Mouse (Mus musculus) lung, postnatal 14 days (tissue): ENCODE measurements around the gene Phf20.
"Not testable (repeated sequence)": the region's sequence is repeated elsewhere in the genome, so short reads cannot be mapped to it uniquely, and the experiment has no call there.

Experiments used
- DNase-seq: peaks from one replicate; pipeline ENCODE4 v3.0.0; 2021

Phf20 gene

DNA sequence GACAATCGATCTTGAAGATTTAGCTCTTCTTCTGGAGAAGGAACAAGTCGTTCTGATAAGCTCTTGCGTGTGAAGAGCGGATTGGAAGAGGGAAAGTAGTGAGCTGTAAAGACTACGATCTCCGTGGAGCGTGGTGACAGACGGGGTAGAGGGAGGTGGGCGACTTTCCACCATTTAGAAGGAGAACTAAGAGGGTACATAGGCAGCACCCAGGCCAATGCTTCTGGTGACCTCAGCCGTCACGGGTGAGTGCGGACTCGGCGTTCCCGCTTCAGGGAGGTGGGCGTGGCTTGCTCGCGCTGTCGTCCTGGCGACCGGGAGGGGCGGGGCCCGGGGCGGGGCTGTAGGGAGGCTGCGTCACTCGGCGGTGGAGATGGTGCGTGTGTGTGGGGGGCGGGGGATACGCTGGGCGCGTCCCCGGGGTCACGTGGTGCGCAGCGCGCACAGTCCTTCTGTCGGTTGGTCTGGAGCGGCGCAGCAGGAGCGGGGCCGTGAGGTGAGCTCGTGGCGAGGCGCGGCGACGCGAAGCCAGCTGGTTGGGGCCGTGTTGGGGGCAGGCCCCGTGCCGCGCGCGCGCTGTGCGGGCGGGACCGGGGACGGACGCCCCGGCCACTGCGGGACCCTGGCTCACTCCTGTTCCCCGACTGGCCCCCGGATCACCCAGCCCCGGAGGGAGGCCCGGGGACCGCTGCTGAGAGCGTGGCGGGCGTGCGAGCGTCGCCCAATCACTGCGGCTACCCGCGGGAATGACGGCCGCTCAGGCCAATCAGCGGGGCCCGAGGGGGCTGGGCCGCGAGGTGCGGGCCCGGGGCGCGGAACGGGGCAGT lies at the start of gene Phf20:
Phf20 (plus strand) TSS at position 165 of the 827 bp plus-strand sequence.
- DNase-seq, result peak; percentile 99

DNA sequence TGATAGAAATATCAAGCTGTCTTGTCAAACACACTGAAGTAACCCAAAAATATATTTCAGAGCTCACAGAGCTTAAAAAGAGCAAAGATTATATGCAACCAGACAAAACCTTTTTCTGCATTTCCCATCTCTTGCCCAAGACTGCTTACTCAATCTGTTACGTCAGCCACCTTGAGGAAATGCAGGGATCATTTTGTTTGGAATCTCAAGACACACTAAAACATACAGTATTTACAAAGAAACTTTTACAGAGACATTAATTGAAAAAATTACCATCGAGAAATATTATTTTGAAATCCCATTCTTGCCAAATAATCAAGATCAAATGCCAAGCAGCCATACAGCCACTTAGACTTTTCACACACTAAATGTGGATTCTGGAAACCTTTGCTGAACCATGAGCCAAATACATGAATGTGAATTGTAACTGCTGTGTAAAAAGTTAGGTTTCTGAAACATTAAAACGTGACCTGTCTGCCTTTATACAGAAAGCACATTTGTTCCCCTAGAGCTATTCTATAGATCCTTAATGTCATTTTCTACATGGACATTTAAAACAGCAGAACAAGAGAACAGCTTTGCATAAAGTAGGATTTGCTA lies 48.9 kb upstream of the Phf20 start:
- DNase-seq, result no peak

DNA sequence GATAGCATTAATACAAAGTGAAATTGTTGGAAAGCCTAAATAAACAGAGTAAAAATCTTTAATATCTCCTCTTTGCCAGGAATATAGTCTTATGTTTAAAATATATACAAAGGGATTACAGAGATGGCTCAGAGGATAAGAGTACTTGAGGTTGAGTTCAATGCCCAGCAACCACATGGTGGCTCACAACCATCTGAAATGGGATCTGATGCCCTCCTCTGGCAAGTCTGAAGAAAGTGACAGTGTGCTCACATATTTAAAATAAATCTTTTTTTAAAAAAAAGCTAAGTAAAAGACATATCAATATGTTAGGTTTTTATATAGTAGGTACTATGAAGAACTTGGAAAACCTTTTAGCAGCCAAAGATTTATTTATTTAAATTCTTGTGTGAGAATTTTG lies 44.7 kb upstream of the Phf20 start:
- DNase-seq, result no peak

DNA sequence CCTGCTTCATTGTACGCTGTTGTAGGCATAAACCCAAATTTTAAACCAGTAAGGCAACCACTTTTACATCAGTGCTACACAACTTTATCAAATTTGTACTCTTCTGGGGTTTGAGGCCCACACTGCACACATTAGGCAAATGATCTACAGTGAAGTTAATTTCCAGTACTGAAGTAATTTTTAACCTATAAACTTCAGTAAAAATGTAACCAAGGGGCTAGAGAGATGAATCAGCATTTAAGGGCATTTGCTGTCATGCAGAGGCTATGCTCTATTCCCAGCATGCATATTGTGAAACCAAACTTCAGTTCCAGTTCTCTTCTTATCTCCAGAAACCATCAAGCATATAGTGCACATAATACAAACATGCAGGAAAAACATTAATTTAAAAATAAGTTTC lies 30.8 kb upstream of the Phf20 start:
- DNase-seq, result no peak

DNA sequence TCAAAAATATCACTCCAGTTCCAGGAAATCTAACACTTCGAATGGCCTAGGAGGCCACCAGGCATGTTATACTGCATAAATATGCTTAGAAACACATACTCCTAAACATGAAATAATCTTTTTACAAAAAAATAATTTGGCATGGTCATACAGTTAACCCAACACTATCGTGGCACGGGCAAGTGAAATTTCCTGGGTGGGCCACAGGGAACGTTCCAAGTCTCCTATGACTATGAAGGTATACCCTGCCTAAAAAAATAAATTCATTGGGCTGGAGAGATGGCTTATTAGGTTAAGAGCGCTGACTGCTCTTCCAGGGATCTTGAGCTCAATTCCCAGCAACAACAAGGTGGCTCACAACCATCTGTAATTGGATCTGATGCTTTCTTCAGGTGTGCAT lies 29.7 kb upstream of the Phf20 start:
- DNase-seq, result no peak

DNA sequence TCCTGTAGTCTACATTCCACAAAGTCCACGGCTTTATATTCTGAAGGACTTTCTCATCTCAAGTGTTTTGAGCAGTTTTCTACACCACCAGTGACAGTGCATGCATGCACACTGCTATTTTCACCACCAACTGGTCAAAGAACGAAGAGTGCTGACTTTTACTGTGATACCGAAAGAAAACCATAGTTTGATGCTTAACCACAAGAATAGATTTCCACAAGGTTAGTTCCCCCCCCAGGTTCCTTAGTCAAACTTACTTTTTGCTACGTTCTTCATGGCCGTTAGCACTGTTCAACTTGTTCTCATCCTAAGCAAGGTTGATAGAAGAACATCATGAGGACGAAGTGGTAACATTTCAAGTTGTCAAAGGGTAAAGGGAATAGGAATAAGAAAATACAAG lies 19.2 kb upstream of the Phf20 start:
- no peak for DNase-seq

DNA sequence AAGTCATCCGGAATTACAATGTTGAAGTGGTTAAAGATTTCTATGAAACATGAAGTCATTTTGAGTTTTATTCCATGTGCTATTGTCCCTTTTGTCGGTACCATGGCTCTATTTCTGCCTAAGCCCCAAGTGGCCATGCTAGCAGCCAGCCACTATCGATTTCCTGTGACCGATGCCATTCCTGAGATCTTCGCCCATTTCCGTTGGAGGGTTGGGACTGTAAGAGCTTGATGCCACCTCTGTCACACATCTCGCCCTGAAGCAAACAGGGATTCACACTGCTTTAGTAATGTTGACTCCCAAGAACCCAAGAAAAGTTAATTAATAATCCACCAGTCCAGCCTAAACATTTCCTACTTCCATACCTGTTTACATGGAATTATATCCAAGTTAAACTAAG lies 18.6 kb upstream of the Phf20 start:
- DNase-seq, result no peak

DNA sequence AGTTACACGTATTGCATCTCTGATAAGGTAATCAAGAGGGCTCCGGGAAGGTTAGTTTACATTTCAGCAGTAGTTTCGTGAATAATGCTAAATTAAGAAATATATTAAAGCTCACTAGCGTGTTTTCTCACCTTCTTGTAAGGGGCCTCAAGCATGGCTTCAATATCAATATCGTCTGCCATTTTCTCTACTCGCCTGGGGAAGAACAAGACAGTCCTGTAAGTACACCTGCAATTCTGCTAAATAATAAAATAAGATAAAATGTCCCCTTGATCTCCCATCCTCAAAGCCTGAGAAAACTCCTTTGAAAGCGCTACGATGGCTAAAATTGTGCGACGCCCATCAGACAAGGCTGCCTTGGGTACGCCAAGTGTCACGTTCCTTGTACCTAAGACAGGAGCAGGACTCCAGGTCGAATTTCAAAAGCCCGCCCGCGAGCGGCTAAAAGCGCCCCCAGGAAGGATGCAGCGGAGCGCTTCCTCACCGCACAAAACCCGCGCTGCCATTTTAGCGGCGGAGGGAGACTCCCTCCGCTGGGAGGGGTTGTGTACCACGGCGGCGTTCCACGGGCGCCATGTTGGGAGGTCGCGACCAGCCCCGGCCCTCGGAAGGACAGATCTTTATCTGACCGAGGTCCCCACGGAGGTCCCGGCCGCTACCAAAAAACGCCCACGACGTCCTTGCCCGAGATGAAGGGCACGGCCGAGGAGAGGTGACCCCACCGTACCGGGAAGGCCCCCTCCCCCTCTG lies 17.0 kb upstream of the Phf20 start:
- DNase-seq, result peak; percentile 84

DNA sequence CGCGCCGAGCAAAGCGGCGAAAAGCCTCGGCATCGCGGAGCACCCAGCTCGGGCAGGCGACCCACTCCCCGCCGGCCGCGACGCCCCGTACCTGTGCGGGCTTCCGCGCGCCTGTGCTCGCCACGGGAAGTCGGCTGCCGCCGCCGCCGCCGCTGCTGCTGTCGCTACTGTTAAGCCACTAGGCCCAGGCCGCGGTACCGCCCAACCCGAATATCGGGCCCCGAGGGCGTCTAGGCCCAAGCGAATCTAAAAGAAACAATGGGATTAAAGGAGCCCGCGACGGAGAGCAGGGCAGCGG lies 16.5 kb upstream of the Phf20 start:
- DNase-seq, result no peak

DNA sequence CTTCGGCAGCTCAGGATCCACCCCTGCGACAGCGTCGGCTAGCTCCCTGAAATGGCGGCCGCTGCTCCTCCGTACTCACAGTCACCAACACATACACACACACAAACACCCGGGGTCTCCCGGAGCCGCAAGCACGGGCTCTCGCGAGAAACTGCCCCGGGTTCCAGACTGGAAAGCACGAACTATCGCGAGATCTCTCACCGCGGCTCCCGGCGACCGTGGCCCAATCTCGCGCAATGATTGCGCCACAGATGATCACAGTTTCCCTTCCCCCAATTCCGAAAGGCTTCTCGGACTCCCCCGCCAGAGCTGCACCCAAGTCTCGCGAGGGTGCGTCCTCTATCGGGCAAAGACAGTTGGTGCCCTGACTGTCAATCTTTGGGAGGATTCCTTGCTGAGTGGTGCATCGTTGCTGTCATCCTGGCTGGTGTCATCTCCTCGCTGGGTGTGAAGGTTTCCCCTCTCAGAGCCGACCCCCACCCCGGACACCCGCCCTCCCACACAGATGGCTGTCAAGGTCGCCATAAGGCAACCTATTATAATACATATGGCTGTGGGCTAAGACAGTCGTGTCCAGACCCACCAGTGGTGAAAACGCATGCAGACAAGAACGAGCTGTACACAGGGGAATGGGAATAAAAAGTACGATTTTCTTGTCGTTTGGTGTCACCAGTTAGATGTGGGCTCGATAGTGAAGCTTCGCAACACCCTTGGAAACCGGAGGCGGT lies 16.0 kb upstream of the Phf20 start, which contains the start of gene Rbm39:
Rbm39 (minus strand) TSS at position 145 of the 728 bp plus-strand sequence.
- DNase-seq, result peak; percentile 100

DNA sequence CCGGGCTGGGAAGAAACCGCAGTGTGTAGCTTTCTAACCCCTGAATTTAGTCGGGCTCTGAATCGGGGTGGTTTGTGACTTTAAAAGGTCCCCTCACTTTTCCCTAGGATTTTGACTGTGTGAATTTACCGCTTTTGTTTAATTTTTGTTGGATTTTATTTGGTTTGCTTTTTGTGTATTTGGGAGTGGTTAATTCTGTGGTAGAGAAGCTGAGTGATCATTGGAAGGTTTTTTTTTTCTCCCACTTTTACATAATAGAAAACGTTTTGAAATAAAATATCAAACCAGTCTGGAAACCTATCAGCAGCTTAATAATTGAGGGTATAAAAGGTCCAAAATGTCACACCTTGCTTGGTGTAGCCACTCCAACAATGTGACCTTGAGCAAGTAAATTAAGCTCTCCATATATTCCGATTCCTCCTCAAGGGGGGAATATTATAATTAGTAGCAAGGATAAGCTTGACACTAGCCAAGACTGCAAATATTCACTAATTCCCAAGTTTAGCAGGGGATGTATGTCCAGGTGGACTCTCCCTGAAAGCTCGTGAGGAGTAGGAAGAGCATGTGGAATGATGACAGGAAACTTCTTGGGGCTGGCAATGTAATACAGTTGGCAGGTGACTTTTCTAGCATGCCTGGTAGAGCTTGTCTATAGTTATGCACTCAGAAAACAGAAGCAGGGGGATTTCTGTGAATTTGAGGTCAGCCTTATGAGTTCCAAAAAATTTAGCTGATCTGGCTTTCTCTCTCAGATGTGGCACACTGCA lies 15.3 kb upstream of the Phf20 start:
- DNase-seq, result no peak

DNA sequence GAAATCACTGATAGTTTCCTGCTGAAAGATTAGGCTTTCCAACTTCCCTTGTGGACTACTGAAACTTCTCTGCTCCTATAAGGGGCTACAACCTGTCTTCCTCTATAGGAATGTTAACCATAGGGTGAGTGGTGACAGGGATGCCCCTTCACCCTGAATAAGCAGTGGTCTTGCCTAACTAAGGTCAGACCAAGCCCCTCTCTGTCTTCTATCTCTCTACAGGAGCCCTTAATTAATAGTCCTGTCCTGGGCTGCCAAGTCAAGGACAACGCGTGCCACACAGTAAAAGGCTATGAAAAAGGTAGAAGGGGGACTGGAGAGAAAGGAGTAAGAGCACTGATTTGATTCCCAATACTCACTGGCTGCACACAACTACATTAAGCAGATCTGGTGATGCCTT lies 14.7 kb upstream of the Phf20 start:
- DNase-seq, result no peak

DNA sequence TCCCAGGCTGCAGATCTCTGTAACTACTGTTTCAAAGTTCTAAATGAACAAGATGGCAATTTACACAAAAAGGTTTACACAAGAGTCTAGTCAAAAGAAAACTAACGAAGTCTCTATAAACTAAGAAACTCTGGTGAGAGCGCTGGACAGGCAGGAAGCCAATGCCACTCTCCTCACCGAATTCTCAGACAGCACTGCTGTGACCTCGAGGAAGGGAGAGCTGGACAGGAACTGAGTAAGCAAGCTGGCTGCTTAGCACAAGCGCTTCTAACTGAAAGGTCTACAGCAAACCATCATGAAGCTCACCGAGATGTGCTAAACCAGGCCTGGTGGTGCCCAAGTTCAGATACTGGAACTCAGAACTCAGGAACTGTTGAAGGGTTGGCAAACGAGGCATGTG lies 7.0 kb upstream of the Phf20 start:
- not testable (repeated sequence) for DNase-seq

DNA sequence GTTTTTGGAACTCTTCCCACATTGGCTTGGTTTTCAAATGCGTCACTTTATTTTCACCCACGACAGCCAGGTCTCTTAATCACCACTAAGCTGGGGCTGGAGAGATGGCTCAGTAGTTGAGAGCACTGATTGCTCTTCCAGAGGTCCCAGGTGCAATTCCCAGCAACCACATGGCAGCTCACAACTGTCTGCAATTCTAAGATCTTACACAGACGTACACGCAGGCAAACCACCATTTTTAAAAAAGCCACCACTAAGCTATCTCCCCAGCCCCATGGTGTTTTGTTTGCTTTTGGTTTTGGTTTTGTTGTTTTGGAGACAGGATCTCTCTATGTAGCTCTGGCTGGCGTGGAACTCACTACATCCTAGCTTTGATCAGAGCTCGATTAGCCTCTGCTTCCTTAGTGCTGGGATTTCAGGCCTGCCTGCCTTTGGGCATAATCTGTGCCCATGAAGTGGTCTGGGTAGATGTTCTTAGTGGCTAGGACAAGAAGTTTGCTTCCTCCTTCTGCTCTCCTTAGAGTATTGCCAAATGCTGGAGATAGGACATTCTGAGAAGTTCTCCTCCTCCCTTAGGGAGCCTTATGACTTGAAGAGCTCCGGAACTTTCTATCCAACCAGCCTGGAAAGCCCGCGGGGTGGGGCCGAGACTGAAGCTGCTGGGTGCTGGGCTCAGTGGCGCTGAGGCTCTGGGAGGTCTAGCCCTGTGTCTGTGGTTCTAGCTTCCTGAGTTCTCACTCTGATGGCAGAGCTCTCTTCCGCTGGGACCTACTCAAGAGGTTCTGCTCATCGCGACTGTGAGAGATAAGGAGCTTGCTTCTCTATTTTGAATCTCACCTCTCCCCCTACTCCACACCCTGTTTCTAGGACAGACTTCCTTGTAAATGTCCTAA lies 6.0 kb upstream of the Phf20 start:
- no peak for DNase-seq

DNA sequence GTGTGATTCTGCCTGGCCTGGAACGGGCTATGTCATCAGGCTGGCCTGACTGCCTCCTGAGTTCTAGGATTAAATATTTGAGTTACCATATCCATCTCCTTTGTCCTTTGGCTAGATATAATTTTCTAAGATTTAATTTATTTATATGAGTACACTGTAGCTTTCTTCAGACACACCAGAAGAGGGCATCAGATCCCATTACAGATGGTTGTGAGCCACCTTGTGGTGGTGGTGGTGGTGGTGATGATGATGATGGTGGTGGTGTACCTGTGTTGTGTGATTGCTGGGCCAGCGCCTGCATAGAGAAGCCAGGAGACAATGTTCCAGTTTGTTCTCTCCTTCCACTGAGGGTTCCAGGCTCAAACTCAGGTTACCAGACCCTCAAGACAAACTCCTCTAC lies 4.7 kb upstream of the Phf20 start:
- DNase-seq, result no peak

DNA sequence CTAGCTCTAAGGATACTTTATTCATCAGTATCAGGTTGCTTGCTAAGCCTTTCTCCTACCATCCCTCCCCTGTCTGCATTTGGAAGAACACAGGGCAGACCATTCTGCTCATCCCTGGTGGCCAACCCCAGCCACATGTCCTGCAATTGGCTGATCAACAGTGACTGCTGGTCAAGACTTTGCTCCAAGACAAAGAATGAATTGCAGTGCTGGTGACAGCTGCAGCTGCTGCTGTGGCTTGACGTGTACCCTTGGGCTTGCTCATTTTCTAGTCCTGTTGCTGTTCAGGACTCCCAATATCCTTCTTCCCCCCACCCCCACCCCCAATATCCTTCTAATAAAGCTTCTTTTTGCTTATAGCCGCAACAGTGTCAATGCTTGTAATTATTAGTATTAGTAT lies 4.2 kb upstream of the Phf20 start:
- no peak for DNase-seq

DNA sequence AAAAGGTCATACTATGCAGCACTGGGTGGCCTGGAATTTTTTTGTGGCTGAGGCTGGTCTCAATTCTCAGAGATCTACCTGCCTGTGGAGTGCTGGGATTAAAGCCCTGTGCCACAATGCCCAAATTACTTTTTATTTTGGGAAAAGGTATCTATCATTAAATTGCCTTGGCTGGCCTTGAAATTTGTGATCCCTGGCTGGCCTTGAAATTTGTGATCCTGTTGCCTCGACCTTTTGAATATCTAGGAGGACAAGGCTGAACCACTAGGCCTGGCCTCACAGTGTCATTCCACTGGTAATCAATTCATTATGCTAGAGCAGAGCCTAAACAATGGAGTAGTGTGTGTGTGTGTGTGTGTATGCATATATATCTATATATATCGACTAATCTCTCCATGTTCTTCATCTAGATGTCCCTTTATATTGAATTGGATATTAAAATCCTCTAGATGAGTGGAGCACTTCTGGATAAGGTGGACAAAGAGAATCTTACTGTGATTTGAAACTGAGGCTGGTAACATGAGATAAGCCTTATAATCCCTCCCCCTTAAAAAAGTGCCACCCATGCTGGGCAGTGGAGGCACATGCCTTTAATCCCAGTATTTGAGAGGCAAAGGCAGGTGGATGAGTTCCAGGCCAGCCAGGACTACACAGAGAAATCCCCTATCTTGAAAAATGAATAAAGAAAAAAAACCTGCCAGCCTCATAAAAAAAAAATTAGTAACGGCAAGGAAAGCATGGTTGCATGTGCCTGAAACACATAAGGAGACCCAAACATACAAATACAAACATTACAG lies 3.0 kb upstream of the Phf20 start:
- DNase-seq, result no peak

DNA sequence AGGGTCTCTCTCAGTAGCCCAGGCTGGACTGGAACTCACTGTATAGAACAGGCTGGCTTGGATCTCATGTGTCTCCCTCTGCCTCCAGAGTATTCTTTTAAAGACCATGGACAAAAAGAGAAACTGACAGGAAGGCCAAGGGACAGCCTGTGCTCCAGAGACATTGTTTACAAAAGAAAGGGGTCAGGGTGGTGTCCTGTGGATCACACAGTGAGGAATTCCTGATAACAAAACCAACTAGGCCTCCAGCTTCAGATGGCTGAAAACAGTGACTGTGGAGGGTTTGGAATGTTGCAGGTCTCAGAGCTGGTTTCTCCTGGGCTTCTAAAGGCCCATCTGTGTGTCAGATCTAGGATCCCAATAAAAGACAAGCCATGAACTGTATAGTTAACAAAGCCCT lies 1.7 kb upstream of the Phf20 start:
- DNase-seq, result no peak

DNA sequence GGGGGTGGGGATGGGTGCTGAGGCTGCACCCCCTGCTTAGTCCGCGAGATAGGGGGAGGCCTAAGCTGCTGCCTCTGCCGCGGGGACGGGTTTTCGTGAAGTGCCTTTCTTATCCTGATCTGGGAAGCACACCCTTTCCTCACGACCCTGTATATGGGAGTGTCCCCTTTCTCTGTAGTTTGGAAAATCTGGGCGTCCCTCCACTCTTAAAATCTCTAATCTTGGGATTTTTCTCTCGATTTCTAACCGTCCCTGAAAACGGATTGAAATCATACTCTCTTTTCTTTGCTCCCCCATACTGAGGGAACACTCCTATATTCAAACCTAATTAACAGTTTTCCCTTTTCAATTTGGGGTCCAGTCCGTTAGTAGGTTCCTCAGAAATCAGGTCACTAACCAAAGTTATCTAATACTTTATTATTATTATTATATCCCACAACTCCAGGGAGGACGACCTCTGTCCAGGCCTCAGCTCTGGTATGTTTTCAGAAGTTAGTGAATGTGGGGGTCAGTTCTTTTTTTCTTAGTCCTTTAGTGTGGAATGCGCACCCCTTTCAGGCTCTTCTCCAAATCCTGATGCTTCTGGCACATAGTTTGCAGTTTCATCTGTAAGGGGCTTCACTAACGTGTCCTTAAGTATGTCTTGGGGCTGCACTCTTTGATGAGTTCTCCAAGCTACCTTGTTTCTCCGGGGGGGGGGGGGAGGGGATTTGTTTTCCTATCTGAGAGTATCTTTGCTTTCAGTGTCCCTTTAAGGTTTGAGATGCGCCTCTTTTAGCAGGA lies 1.1 kb downstream of the Phf20 start:
- DNase-seq, result no peak

DNA sequence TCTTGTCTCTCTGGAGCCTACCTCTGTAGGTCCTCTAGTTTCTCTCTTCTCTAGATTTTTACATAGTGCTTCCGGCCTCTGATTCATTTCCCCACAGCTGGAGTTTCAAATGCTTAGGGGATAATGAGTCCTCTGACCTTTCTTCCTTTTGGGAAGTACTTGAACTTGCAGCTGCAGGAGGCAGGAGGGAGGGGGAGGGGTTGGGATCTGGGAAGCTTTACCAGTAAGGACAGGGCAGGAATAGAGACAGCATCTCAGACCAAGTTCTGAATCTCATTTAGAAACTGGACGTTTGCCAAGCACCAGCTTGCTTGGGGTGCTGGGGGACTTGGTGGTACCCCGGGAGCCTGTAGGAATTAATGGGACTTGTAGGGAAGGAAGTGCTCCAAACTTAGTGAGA lies 3.7 kb downstream of the Phf20 start:
- no peak for DNase-seq
